Comparison of ENCODE assay signal across 25 mouse cellular contexts in the genomic region with DNA sequence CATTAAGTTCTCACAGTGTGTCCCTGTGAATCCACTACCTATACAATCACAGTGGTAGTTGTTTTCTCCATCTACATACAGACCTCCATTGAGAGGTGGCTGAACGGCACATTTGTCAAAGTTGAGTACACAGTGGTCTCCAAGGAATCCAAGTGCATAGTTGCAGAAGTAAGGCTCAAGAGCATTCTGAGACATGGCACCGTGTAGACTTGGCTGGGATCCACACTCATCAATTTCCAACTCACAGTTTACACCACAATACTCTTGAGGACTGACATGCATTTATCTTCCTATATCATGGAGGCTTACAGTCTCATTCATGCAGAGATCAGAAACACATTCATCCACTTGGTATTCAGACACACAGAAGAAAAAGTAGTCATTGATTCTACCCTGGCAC.
"Had no signal": no experiment of that assay in that cellular context is flagged by ENCODE, and none has a peak within 500 bp of the region (broad histone marks: within the 10 kb centered on the region; RNA-seq: fewer than 3 reads in every experiment).

No protein-coding gene starts in this region.

- H3K27me3 ChIP-seq: heart, embryonic 13.5 days; heart, embryonic 15.5 days; hindbrain, embryonic 15.5 days; intestine, embryonic 15.5 days; kidney, embryonic 15.5 days; limb, embryonic 13.5 days; limb, embryonic 15.5 days had no signal

- H3K4me3 ChIP-seq: heart, adult 2 months; heart, embryonic 13.5 days; heart, embryonic 15.5 days; hindbrain, embryonic 10.5 days; hindbrain, embryonic 15.5 days; intestine, embryonic 15.5 days; kidney, embryonic 15.5 days; limb, embryonic 13.5 days; limb, embryonic 15.5 days had no signal

- H3K27ac ChIP-seq: heart, adult 2 months; heart, embryonic 13.5 days; heart, embryonic 15.5 days; hindbrain, embryonic 10.5 days; hindbrain, embryonic 15.5 days; intestine, embryonic 15.5 days; kidney, embryonic 15.5 days; kidney, postnatal 0 days; limb, embryonic 13.5 days; limb, embryonic 15.5 days had no signal

- H3K9ac ChIP-seq: forebrain, postnatal 0 days; heart, embryonic 13.5 days; heart, embryonic 15.5 days; hindbrain, embryonic 15.5 days; intestine, embryonic 15.5 days; kidney, embryonic 15.5 days; limb, embryonic 13.5 days; limb, embryonic 15.5 days had no signal

- DNase-seq: forebrain, postnatal 0 days; gastrocnemius, postnatal 14 days; gastrocnemius, postnatal 36 days; heart, adult 11 months; heart, adult 2 months; heart, postnatal 4 days; kidney, adult 18-20 months; kidney, adult 8-10 months; kidney, postnatal 14 days; kidney, postnatal 36 days; layer of hippocampus, adult 9-11 months; layer of hippocampus, postnatal 36 days; left cerebral cortex, postnatal 4 days had no signal

- H3K36me3 ChIP-seq: heart, embryonic 13.5 days; heart, embryonic 15.5 days; hindbrain, embryonic 10.5 days; hindbrain, embryonic 15.5 days; intestine, embryonic 15.5 days; kidney, embryonic 15.5 days; limb, embryonic 13.5 days; limb, embryonic 15.5 days had no signal

- H3K4me1 ChIP-seq: heart, embryonic 15.5 days; hindbrain, embryonic 10.5 days; hindbrain, embryonic 15.5 days; kidney, embryonic 15.5 days; limb, embryonic 13.5 days; limb, embryonic 15.5 days had no signal

- H3K4me2 ChIP-seq: heart, embryonic 11.5 days; heart, embryonic 13.5 days; heart, embryonic 15.5 days; hindbrain, embryonic 15.5 days; intestine, embryonic 15.5 days; kidney, embryonic 15.5 days; limb, embryonic 13.5 days; limb, embryonic 15.5 days had no signal

- H3K9me3 ChIP-seq: heart, embryonic 15.5 days; hindbrain, embryonic 10.5 days; hindbrain, embryonic 15.5 days; intestine, embryonic 15.5 days; kidney, embryonic 15.5 days; limb, embryonic 13.5 days; limb, embryonic 15.5 days had no signal

- ATAC-seq: forebrain, postnatal 0 days; inflammation-experienced regulatory T-cells, adult 6 months; intestine, embryonic 15.5 days; intestine, postnatal 0 days had no signal
